Mouse (Mus musculus): Measurements from ENCODE around the gene Abca8a.
A peak's percentile ranks its signal among the peaks of the same experiment; 100 is the strongest.

Gene Abca8a

DNA sequence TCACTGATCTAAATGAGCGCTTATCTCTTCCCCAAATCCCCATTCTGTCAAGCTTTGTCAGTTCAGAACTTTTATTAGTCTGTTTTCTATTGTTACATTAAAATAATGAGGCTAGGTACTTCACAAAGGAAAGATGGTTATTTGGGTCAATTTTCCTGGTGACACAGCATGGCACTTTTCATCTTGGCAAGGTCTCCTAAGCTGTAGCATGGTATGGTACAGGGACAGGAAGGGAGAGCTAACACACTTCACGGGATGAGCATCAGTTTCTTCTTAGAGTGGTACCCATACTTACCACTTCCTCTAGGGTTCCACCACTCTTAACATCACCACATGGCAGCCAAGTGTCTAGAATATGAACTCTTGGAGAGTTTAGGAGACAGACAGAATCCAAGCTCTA lies 113.9 kb downstream of the Abca8a start:
- DNase-seq, result peak; percentile 14 to 40
